In the genomic region with DNA sequence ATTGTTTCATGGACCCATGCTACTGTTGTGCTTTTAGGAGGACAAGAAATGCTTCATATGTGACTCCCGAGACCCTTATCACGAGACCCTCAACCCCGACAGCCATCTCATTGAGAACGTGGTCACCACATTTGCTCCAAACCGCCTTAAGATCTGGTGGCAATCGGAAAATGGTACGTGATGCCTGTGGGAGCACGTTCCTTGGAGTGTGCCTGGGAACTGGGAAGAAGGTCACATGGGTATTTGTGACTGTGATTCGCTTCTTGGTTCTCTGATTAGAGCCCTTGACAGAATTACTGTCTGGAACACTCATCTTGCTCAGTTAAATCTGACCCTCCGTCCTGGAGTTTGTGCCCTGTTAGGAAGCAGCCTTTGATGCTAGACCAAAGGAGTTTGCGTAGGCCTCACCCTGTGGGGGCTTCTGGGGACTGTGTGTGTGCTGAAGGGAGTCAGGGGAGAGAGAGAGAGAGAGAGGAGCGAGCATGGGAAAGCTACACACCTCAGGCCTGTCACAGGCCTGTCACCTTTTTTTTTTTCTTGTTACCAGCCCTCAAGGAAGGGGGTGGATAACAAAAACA, we compare ENCODE assay signal across 17 mouse cellular contexts. TPM values are rescaled to one million over a fixed set of nuclear protein-coding genes. Genes with fewer than 3 reads are reported as not detected.
DNase-seq lines count a peak whose midpoint lies in the region; ATAC-seq and TF ChIP-seq lines count a peak whose summit lies in the region.
"Had no signal": no experiment of that assay in that cellular context is flagged by ENCODE, and none has a peak within 500 bp of the region (broad histone marks: within the 10 kb centered on the region; RNA-seq: fewer than 3 reads in every experiment).

No protein-coding gene starts in this region.

- WGBS in kidney, adult 2 months, result 33% methylated on average over 12 of the region's 12 CpGs
- WGBS in intestine, postnatal 0 days, result 70% methylated on average over 12 of the region's 12 CpGs
- WGBS in liver, postnatal 0 days (ENCODE audit: insufficient replicate concordance), result 71% methylated on average over 12 of the region's 12 CpGs

- H3K27me3 ChIP-seq in kidney, adult 2 months (replicated peaks; ENCODE audit: control insufficient read depth, insufficient read depth, low read length), result no peaks in the 10 kb centered on the region
- peaks cover 23% of the 10 kb centered on the region for H3K27me3 ChIP-seq in intestine, postnatal 0 days (replicated peaks; ENCODE audit: control insufficient read depth, insufficient read depth, low read length)
- H3K27me3 ChIP-seq in liver, postnatal 0 days (ENCODE audit: insufficient read depth, low read length), result peaks cover 32% of the 10 kb centered on the region

- peaks cover 10% of the 10 kb centered on the region for H3K36me3 ChIP-seq in kidney, adult 2 months (ENCODE audit: control insufficient read depth, insufficient read depth, low read length)
- 0 out of 2 replicates have a peak, but pooled peaks cover 11% of the 10 kb centered on the region for H3K36me3 ChIP-seq in intestine, postnatal 0 days (ENCODE audit: control insufficient read depth, insufficient read depth)
- no peaks in the 10 kb centered on the region for H3K36me3 ChIP-seq in liver, postnatal 0 days (replicated peaks; ENCODE audit: insufficient read depth, low read length)

- H3K4me2 ChIP-seq in intestine, postnatal 0 days (replicated peaks; ENCODE audit: low read depth), result peak overlapping the region; percentile 37; the same call in 1 of the 2 replicates
- H3K4me2 ChIP-seq in liver, postnatal 0 days (ENCODE audit: low read depth, low read length), result no peak overlapping the region

- H3K4me3 ChIP-seq in kidney, adult 2 months (ENCODE audit: insufficient read depth, low read depth, low read length), result no peak overlapping the region
- H3K4me3 ChIP-seq in intestine, postnatal 0 days (ENCODE audit: low read depth, low read length), result no peak overlapping the region
- H3K4me3 ChIP-seq in liver, postnatal 0 days (ENCODE audit: low read depth, low read length), result no peak overlapping the region

- H3K4me1 ChIP-seq in kidney, adult 2 months (ENCODE audit: control insufficient read depth, insufficient read depth, low read length), result peaks cover 42% of the 10 kb centered on the region
- 0 out of 2 replicates have a peak, but pooled peaks cover 5% of the 10 kb centered on the region for H3K4me1 ChIP-seq in intestine, postnatal 0 days (replicated peaks; ENCODE audit: control insufficient read depth, insufficient read depth, low read length)
- H3K4me1 ChIP-seq in liver, postnatal 0 days (ENCODE audit: insufficient read depth), result peaks cover 3% of the 10 kb centered on the region; the same call in 1 of the 2 replicates

- DNase-seq in embryo, embryonic 10 days (ENCODE audit: low spot score), result peak; percentile 25
- DNase-seq in embryo, embryonic 10.5 days (ENCODE audit: low spot score), result no peak
- no peak for DNase-seq in kidney, adult 2 months
- no peak for DNase-seq in kidney, adult 8-10 months
- peak; percentile 22 for DNase-seq in 3T3-L1 (ENCODE audit: low read depth, low spot score)
- DNase-seq in liver, postnatal 0 days, result no peak
- DNase-seq in retina, embryonic 14.5 days (ENCODE audit: low spot score), result no peak
- DNase-seq: cerebellum, adult 11 months; lung, postnatal 4 days; right cerebral cortex, postnatal 14 days; thymus, postnatal 25 days had no signal

- no peak overlapping the region for H3K9ac ChIP-seq in intestine, postnatal 0 days (ENCODE audit: low read depth, low read length)
- no peak overlapping the region for H3K9ac ChIP-seq in liver, postnatal 0 days (replicated peaks)

- no peak for TF ChIP-seq EP300 in liver, postnatal 0 days (IDR thresholded peaks at IDR 0.05; ENCODE audit: low read depth)

- no peak for TF ChIP-seq POLR2A in kidney, adult 2 months (IDR thresholded peaks at IDR 0.05; ENCODE audit: low read depth, low read length)

- TF ChIP-seq CTCF in kidney, adult 2 months (conservative IDR thresholded peaks at IDR 0.05; ENCODE audit: insufficient read depth, insufficient read length, low read depth, low read length), result no peak
- no peak for TF ChIP-seq CTCF in intestine, postnatal 0 days (IDR thresholded peaks at IDR 0.05; ENCODE audit: low read depth)
- TF ChIP-seq CTCF in liver, postnatal 0 days (IDR thresholded peaks at IDR 0.05; ENCODE audit: low read depth), result no peak

- peak overlapping the region; percentile 79 for H3K27ac ChIP-seq in kidney, adult 2 months (ENCODE audit: insufficient read depth, low read depth, low read length)
- H3K27ac ChIP-seq in intestine, postnatal 0 days (ENCODE audit: low read depth, low read length), result no peak overlapping the region
- H3K27ac ChIP-seq in liver, postnatal 0 days (ENCODE audit: low read depth), result no peak overlapping the region

- no peak for ATAC-seq in intestine, postnatal 0 days
- ATAC-seq in liver, postnatal 0 days, result no peak
- ATAC-seq: midbrain, embryonic 16.5 days had no signal

- no peaks in the 10 kb centered on the region for H3K9me3 ChIP-seq in intestine, postnatal 0 days (ENCODE audit: control insufficient read depth)
- no peaks in the 10 kb centered on the region for H3K9me3 ChIP-seq in liver, postnatal 0 days (ENCODE audit: low read length)

RNA-seq across cellular contexts. Expression of a gene that starts 4.1 kb away (rescaled TPM):
- polyA plus RNA-seq in kidney, adult 2 months (2012; rRNA removed), result 41.0 and 46.5 TPM in 2 replicates
- polyA plus RNA-seq in intestine, postnatal 0 days (2015; fragmentation: Nextera tagmentation; extraction: Ambion mirVana), result 25.8 and 27.5 TPM in 2 replicates
- polyA plus RNA-seq in liver, postnatal 0 days (2015; fragmentation: Nextera tagmentation; extraction: Ambion mirVana), result 3.1 and 3.3 TPM in 2 replicates

RNA-seq across cellular contexts. Expression of a gene that starts 28.5 kb away (rescaled TPM):
- polyA plus RNA-seq in kidney, adult 2 months (2012; rRNA removed), result not detected in 2 replicates
- polyA plus RNA-seq in intestine, postnatal 0 days (2015; fragmentation: Nextera tagmentation; extraction: Ambion mirVana), result not detected in 2 replicates
- polyA plus RNA-seq in liver, postnatal 0 days (2015; fragmentation: Nextera tagmentation; extraction: Ambion mirVana), result not detected in 2 replicates
- polyA plus RNA-seq: cortical plate, adult 2 months; hindbrain, embryonic 11.5 days; large intestine, adult 2 months; liver, adult 2 months; midbrain, embryonic 16.5 days had no signal

Comparison
In these comparisons a context has a peak if more than half of its experiments do, and no peak if none do; other contexts are left out.
1. DNase-seq: peak in embryo, embryonic 10 days (single experiment) and 3T3-L1 (single experiment); none in embryo, embryonic 10.5 days (single experiment), kidney, adult 2 months (single experiment), kidney, adult 8-10 months (0 of 2), liver, postnatal 0 days (single experiment) and retina, embryonic 14.5 days (single experiment).